Mouse (Mus musculus) liver, adult (tissue): ENCODE data around the gene Ralgapa2.

Experiments
- GATA4 ChIP-seq: IDR thresholded peaks from 2 replicates; pipeline ENCODE4 v1.6.1; 2014; ENCODE audit warnings: mild to moderate bottlenecking, low read length; ENCODE audit not compliant: insufficient replicate concordance

The Ralgapa2 gene

DNA sequence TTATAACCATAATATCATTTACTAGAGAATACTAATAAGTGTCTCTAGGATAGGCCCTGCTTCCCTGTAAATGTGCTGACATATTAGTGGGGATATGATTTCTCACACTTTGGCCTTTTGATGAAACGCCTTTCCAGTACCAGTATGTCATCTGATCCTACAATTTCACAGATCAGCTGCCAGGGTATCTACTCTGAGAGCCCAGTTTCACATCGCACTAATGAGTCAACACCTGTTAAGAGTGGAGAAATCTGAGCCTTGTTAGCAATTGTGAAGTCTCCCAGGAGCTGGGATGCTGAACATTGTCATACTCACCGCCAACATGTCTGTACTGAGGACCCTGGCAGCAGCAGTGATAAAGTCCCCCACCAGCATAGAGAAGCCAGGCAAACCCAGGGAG is 151.1 kb downstream of the Ralgapa2 start:
- TF ChIP-seq GATA4 = no peak

DNA sequence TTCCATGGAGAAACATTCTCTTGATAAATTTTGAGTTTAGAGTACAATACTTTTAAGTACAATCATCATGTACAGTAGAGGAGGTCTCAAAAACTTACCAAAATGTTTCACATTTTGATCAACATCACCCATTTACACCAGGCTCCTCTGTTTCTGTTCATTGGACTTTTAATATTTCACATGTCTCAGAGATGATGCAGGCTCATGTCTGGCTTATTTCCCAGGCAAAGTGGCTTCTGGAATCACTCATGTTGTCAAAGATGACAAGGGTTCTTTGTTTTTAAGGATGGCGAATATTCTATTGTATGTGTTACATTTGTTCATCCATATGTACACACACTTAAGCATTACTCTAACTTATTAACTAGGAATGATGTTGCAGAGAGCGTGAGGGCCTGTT is 152.5 kb downstream of the Ralgapa2 start:
- no peak for TF ChIP-seq GATA4

DNA sequence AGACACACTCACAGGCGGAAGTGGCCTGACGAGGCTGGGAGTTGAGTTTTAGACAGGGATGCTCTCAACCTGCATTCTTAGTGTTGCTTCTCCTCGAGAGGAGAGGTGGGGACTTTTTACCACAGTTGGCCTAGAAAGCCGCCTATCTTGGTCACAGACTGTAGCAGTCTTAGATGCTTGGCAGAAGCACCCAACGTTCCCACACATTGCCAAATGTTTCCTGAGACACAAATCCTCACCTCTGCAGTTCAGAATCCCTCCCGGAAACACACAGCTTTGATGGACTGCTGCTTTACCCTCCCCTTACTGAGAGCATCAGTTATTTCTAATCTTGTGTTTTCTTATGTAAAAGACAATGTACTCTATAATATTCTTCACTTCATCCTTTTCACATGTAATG is 155.6 kb downstream of the Ralgapa2 start:
- no peak for TF ChIP-seq GATA4

DNA sequence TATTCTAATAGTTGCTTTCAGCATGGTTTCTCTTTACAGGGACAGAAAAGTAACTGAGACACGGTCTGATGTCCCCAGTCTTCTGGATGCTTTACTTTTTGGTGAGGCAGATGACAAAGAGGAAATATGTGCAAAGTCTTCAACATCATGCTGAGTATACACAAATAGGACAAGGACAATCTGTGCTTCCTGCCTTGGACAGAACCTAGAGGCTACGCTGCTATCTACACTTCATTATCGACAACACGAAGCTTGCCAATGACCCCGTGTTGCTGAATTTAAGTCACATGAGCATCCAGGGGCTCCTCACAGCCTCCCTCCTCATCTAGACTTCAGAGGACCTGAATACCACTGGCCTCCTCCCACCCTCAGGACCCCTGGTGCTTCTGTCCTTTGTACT is 161.9 kb downstream of the Ralgapa2 start:
- peak; percentile 75; the same call in 1 of the 2 replicates for TF ChIP-seq GATA4

DNA sequence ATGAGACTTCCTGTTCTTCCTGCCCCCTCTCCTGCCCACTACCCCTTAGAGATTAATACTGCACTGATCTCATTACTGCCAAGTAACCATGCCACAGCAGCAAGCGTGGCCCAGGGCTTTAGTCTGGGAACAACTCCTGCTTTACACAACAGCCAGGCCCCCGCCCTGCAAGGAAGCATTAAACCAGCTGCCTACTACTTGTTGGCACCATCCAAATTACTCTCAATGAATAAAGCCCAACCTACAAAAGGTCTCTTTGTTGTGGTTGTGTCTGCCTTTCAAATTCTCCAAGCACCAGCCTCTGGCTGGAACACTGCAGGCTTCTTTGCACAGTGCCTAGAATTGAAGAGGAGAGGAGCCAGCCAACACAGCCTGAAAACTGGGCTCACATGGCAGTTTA is 164.2 kb downstream of the Ralgapa2 start:
- TF ChIP-seq GATA4 = no peak

DNA sequence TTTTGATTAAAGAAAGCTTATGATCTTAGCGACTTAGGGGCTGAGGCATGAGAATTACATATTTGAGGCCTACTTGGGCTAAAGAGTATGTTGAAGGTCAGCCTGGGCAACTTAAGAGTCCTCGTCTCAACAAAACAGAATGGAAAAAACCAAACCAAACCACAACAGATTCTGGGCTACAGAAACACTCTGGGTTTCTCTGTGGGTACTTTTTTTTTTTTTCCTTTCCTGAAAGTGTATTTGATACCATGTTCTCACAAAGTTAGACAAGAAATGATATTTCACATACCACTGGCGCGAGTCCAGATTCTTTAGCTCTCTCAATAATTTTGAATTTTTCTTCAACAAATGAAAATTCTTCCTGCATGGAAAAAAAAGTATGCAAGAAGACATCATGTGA is 172.1 kb downstream of the Ralgapa2 start:
- no peak for TF ChIP-seq GATA4

DNA sequence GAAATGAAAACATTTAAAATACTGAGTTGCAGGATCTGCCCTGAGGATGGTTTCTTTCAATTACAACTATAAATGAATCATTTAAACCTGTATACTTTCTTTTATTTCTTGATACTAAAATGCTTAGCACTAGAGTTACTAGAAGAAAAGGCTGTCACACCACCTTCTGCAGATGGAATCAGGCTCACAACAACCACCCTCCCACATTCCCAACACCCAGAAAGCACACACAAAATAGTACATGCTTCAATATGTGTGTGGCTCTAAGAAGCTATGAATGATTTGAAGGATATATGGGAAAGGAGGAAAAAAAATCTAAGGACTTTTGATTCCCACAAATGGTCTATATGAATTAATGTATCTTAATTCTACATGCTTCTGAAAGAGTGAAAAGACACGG is 174.6 kb downstream of the Ralgapa2 start:
- no peak for TF ChIP-seq GATA4

DNA sequence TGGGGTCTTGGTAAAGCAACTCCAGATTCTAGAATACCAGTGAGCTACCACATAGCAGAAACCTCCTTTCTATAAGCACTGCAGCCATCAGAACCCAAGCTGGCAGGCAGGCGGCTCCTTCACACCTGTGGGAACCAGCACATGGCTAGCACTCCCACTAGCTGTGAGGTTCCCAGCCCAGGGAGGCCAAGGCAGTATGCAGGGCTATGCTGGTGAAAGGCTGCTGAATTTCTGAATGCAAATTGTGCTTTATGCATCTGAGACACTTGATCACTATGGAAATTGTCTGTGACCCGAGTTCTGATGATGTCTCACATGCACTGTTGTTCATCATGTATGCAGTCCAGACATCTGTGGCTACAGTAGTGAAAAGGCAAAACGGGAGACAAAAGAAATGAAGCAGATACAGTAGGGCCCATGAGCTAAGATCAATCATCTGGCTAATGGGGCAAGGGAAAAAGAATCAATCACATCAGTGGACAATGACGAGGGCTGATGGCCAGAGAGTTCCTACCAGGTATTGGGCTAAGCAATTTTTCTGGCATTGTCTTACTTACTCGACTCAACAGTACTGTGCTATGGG is 180.2 kb downstream of the Ralgapa2 start:
- no peak for TF ChIP-seq GATA4

DNA sequence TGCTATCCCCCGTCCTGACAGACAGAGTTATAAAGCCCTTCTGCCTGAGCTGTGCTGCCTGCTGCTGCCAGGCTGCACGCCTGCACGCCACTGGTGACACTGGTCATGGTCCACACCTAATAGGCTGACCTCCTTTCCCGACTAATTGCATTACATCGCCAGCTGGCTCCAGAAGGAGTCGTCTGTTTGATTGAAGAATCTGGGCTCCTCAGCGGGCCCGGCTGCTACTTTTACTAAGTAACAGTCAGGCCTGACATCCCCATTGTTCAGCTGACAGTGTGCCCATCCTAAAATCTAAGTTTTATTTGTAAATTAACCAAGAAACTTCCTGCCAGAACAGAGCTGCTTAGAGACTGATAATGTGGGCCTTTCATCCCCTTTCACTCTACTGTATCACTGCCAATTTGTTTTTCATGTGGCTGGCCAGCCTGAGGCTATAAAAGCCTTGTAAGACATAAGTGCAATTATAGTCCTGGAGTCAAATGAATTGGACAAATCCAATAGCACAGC is 181.3 kb downstream of the Ralgapa2 start:
- TF ChIP-seq GATA4 = no peak

DNA sequence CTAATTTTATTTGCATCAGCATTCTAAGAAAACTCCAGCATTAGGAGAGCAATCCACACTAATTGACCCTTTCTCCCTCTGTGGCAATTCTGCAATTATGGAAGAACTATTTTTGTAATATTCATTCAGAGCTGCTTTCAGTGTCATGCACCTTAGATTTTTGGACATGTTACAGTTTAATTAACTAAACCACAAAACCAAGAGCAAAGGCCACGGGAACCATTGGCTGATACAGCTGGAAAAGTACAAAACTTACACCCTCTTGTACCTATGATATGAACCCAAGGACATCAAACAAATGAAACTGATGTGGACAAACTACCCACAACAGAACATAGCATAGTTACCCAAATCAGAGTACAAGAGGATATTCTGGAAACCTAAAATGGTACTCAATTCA is 182.0 kb downstream of the Ralgapa2 start:
- no peak for TF ChIP-seq GATA4

DNA sequence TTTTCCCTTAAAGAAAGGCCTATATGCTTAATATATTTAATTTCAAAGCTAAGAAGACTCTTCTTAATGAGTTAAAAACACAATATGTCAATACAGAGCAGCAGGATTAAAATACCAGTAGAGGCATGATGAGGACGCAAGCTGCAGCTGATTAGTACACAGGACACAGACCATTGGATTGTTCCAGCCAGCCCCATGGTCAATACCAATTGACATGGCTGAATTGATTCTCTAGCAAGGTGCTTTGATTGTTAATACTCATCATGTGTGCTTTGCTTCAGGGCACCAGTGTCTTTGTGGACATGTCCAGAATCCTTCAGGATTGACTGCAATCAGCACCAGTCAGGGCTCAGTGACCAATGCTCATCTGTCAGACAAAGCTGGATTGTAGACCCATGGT is 185.5 kb downstream of the Ralgapa2 start:
- TF ChIP-seq GATA4 = no peak

DNA sequence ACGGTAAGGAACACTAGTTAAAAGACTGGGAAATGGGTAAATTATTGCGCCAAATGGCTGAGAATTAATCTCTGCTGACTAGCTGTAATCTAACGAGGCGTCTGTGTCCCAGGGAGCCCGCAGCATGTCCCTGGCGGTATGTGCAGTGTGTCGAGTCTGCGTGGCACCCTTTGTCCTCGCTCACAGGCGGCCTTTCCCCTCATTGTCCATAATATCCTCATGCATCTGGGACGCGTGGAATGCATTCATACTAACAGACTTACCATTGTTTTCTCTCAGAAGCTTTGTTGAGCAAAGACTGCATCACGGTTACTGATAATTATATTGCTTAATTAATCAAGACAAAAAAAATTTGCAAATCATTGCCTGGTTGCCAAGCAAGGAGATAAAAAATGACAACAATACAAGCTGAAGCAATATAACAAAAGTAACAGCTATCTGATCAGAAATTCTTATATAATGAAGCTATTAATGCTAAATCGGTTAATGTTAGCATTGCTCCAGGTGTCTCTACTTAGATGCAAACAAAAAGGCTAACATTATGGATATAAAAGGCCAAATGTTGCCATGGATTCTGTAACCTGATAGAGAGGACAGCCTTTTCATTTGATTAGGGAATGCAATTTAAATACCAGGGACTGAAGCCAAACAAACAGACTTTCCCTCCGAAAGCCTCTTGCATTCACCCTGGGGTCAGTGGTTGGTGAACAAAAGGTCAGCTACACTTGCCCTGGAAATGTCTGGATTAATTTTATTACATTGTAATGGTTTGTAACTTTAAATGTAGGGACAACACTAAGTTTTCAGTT is 187.0 kb downstream of the Ralgapa2 start:
- TF ChIP-seq GATA4 = no peak

DNA sequence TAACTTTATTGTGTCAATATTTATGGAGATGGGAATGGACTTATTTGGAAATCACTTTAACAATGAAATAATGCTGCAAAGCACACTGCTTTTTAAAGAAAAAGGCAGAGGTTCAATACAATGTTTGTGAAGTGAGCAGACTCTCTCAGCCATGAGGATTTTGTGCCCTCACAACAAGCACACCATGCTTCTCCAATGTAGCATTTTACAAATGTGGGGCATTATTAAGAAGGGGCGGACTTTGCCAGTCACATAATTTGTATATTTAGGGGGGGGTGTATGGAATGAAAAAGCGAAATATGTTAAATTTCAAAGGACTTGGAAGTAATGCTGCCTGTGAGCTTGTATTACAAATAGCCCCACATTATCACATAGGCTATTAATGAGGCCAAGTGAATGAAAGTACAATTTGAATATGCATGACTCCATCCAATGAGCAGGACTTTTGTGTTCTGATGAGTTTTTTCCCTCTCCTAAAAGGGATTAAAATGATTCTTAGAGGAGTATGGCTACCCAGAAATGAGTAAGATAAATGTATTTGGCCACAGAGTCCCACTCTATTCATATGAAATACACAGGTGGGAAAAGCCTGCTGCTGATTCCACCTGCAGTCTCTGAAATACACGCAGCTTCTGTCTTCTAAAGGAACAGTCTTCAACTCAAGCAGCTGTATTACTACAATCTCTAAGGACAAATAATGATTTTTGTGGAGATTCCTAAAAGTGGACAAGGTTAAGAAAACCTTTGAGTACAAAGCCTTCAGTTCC is 187.8 kb downstream of the Ralgapa2 start:
- TF ChIP-seq GATA4 = no peak

DNA sequence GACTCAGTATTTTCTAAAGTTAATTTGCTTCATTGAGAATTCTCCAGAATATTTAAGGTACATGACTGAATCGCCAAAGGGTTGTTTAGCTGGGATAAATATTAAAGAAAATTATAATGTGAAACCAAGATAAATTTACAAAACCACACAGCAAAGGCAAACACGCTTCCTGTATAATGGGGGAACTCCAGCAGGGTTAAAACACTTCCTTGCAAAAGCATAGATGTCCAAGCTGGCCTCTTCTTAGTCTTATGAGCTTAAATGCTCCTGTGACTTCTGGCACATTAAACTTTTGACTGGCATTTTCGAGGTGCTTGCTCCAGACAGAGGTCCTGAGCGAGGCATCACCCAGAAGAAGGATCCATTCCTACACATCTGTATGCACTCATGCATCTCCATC is 188.6 kb downstream of the Ralgapa2 start:
- no peak for TF ChIP-seq GATA4

DNA sequence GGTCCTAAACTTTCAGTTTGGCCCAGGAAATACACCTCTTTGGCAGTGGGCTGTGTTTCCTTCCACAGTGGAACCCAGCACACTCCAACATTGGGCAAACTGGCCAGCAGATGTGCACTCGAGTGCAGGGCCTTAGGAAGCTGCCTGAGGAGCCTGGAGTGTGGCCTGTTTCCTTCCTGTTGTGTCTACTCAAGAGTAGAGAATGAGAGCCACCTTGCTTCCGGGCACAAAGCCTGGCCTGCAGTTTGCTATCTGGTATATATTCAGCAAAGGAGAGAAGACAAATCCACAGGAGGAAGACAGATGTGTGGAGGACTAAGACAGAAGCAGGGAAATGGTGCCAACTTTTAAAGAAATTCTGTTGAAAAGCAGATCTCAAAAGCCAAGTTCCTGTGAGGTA is 189.4 kb downstream of the Ralgapa2 start:
- no peak for TF ChIP-seq GATA4

DNA sequence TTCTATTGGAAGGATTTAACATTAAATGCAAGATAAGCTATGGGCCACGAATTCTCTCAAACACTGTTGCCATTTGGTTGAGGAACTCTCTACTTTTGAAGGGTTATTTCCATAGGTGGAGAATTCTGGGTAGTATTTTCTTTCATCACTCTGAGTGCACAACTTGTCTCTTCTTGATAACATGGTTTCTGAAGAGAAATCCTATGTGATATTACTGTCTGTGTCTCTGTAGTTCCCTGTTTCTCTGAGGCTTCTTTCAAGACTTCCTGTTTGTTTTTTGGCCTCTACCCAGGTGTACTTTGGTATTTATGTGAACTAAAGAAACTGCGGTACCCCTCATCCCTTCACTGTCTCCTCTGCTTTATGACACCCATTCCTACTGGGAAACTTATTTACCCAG is 190.1 kb downstream of the Ralgapa2 start:
- TF ChIP-seq GATA4 = no peak
